Mouse (Mus musculus): ENCODE results near the gene Nol9.
A peak's percentile ranks its signal among the peaks of the same experiment; 100 is the strongest.

Nol9 gene

DNA sequence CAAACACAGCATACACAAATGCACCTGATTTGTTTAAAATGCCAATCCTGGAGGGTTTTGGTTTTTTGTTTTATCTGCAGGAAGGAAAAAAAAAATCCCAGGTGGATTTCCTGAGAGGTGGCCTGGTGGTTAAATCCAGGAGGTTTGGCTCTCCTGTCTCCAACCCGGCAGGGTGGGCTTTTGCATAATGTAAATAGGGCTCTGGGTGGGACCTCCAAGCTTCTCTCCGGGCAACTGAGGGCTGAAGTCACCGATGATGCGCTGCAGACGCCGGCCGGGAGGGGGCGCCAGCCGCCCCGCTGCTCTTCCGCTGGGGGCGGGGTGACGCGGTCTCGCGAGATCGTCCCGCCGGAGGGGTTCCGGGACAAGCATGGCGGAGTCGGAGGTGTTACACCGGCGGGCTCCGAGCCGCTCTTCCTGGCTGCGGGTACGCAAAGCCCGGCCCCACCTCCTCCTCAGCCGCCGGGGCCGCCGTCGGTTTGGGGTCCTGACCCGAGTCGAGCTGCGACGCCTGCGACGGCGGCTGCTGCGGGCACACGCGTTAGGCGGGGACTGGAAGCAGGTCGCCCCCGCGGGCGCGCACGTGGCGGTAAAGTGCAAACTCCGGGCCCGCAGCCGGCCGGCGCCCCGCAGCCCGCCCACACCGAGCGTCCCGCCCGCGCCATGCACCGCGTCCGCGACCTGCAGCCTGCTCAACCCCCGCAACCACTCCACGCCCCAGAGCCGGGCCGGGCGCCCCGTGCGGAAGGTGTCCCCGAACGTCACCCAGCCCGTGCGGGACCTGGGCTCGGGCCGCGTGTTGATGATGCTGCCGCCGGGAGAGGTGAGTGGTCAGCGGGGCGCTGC lies at the start of gene Nol9:
TSS of gene Nol9 (plus strand) at position 337 of the 846 bp plus-strand sequence.
- DNase-seq (ENCODE audit: extremely low read depth, low read depth): peak; percentile 57

DNA sequence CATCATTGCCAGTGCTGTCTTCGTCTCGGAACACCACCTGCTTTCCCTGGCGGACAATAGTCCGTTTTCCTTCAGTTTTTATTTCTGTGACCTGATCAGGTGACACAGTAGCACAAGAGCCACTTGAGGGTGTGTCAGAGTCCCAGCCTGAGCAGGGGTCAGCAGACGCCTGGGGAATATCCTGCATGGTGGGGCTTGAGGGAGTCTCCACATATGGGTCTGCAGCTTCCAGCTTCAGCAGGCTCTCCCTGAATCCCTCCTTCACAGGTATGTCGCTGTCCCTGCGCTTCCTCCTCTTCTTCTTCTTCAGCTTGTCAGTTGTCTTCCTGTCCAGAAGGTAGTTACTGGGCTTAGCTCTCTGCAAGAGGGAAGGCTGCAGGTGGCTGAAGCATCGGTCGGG lies 47.0 kb upstream of the Nol9 start:
- DNase-seq (ENCODE audit: extremely low read depth, low read depth): no peak

- no peak for DNase-seq (ENCODE audit: extremely low read depth, low read depth)
Observed at GRCm38 (mm10) chr4:151993035-151993434, 46.1 kb upstream of the Nol9 start.

DNA sequence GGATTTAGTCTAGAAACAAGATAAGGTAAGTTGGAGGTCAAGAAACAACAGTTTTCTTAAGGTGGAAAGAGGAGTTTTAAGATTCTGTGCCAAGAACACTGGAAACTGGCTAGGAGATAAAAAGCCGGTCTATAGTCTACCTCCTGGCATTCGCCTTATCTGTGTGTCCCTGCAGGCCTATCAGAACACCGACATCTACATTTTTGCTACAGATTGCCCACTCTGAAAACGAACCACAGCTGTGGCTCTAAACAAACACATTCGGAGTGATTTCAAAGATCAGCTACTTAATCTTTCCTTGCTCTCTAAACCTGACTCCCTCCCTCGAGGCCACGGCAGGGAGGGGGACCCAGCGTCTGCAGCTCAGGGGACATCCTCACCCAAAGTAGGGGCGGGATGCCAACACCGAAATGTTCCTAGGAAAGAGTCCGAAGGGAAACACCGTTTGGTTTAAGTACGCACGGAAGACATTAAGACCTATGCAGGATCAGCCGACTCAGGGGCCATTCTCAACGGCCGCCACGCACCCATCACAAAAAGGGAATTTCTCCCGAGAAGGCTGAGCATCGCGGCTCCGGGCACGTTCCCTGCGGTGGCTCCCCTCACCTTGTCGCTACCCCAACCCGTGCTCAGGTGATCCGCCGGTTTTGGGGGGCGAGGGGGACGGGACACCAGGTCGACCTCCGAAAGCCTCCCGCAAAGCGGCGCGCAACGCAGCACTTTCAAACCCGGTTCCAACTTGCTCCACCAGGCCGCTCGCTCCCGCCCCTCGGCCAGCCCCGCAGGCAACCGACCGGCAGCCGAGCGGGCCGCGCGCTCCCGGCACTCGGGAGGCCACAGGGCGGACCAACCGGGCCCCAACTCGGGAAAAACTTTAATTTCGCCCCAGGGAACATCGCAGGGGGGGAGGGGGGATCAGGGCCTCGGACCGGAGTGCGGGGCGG lies 44.6 kb upstream of the Nol9 start:
- DNase-seq (ENCODE audit: extremely low read depth, low read depth): peak; percentile 50

DNA sequence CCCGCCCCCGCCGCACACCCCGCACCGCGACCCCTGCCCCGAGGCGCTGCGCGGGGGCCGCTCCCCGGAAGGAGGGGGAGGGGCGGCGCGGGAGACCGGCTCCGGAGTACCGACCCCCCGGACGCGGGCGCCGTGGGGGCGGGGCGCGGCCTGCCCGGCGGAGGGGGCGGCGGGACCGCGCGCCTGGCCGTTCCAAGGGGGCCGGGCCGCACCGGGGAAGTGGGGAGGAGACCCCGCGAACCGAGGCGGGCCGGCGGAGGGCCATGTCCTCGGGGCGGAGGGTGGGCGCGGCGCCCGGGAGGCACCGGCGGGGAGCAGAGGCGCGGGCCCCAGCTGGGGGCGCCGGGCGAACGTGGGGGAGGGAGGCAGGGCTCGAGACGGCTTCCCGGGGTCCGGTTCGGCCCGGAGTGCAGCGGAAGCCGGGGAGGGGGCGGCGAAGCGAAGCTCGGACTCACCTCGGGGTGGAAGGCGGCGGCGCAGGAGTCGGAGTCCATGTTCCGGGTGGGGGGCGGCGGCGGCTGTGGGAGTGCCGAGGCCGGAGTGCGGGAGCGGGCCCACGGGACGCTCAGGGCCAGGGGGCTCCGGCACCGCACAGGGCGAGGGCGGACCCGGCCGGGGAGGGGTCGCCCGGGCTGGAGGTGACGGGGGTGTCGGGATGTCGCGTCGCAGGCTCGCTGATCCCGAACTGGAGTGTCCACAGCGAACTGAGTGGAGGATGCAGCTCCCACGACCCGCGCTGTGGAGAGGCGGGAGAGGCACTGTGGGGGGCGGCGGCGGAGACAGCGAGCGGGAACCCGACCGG lies 43.5 kb upstream of the Nol9 start:
- no peak for DNase-seq (ENCODE audit: extremely low read depth, low read depth)

DNA sequence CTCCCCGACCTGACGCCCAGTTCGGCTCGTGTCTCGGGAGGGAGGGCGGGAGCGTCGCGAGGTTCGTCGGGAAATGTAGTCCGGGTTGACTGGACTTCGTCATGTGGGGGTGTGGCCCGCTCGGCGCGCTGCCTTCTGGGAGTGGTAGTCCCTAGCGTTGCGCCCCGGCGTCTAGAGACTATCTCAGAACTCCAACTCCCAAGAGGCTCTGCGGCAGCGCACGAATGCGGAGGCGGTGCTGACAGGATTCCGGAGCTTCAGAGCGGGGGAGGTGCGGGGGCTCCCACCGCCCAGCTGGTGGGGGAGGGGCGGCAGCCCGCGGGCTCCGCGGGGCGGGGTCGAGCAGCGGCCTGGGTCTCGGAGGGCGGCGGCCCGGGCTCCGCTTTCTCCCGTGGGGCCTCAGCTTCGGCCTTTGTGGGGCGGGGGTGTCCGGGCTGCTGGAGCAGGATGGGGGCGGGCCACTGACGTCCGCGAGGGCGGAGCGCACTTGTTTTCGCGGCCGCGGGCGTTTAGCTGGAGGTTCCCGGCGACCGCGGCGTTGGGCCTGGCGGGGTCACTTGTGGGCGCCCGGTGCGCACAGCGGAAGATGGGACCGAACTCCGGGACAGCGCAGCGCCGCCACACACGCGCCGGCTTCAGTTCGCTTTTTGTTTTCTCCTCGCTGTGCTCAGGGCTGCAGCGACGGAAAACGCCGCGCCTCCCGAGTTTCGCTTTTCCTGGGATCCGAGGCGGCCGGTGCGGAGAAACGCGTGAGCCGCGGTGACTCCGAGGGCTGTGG lies 42.8 kb upstream of the Nol9 start, which contains the start of gene Phf13:
TSS of gene Phf13 (minus strand) at position 86 of the 778 bp plus-strand sequence.
- peak; percentile 95 for DNase-seq (ENCODE audit: extremely low read depth, low read depth)

DNA sequence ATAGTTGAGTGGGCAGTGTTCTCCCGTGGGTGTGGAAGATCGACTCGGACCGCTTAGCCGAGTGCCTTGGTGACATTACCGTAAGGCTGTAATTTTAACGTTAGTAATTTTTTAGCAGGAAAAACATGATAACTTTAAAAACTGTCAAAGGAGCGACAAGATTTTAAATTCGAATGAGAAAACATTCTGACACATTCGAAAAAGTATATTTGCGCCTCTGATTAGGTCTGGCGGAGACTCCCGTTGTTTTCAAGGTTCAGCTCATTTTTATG lies 42.2 kb upstream of the Nol9 start:
- no peak for DNase-seq (ENCODE audit: extremely low read depth, low read depth)

DNA sequence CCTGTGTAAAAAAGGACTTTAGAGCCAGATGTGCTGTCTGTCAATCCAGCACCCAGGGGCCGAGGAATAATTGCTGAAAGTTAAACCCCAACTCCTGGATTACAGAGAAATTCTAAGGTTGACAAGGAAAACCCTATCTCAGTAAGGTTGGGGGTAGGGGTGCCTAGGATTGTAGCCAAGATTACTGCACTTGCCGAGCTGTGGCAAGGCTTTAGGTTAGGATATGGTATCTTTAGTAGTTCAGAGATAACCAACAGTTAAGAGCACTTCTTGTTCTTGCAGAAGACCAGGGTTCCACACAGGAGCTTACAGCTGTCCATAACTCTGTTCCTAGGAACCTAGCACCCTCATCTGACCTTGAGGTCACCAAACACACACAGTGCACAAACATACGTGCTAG lies 41.4 kb upstream of the Nol9 start:
- DNase-seq (ENCODE audit: extremely low read depth, low read depth): no peak

- DNase-seq (ENCODE audit: extremely low read depth, low read depth): peak; percentile 39
Observed at GRCm38 (mm10) chr4:151999481-151999880, 39.6 kb upstream of the Nol9 start.

GRCm38 (mm10) chr4:152000906-152001305 lies 38.2 kb upstream of the Nol9 start:
- no peak for DNase-seq (ENCODE audit: extremely low read depth, low read depth)

DNA sequence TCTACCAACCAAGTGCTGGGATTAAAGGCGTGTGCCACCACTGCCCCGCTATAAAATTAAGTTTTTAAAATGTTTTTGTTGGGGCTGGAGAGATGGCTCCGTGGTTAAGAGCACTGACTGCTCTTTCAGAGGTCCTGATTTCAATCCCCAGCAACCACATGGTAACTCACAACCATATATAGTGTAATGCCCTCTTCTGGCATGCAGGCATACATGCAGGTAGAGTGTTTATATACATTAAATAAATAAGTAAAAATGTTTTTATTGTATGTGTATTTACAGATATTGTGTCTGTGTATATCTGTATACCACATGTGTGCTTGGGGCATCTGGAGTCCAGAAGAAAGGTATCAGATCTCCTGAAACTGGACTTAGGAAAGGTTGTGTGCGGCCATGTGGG lies 37.8 kb upstream of the Nol9 start:
- no peak for DNase-seq (ENCODE audit: extremely low read depth, low read depth)

GRCm38 (mm10) chr4:152002063-152002462 lies 37.1 kb upstream of the Nol9 start:
- DNase-seq (ENCODE audit: extremely low read depth, low read depth): no peak

GRCm38 (mm10) chr4:152006137-152006536 lies 33.0 kb upstream of the Nol9 start:
- DNase-seq (ENCODE audit: extremely low read depth, low read depth): no peak

DNA sequence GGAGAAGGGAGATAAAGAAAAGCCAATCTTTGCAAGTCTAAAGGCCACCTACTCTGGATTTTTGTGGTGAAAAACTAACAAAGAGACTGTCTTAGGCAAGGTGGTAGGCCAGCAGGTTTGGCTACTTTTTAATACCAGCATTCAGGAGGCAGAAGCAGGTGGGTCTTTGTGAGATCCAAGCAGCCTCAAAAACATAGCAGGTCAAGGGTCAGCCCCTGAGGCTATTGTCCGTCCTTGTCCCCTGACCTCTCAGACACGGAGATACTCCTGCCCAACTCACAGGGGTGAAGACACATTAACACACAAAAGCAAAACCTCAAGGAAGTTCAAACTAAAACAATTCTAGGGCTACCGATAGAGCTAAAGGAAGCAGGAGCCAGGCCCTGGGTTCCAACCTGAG lies 32.3 kb upstream of the Nol9 start:
- DNase-seq (ENCODE audit: extremely low read depth, low read depth): no peak

- DNase-seq (ENCODE audit: extremely low read depth, low read depth): no peak
Observed at GRCm38 (mm10) chr4:152007481-152008147, 31.5 kb upstream of the Nol9 start.

DNA sequence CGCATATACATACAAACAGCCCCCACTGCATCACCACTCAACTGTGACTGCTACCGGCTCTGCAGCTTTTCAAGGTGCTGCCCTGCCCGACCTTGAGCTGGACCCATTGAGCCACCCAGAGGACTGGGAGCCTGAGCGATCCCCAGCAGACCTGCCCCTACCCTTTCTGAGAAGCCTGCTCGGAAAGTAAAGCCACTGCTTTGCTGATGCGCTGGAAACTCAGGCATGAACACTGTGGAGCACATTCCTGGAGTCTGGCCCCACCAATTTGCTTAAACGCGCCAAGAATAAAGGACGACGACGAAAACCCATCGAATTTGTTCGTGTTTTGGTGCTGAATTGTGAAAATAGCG lies 31.0 kb upstream of the Nol9 start:
- DNase-seq (ENCODE audit: extremely low read depth, low read depth): no peak

GRCm38 (mm10) chr4:152008622-152009075 lies 30.5 kb upstream of the Nol9 start, which contains the start of gene Klhl21:
Klhl21 (plus strand) TSS chr4:152008803.
- peak; percentile 86 for DNase-seq (ENCODE audit: extremely low read depth, low read depth)

- peak; percentile 16 for DNase-seq (ENCODE audit: extremely low read depth, low read depth)
Observed at GRCm38 (mm10) chr4:152009076-152010051, 29.8 kb upstream of the Nol9 start.
